Mouse (Mus musculus): ENCODE measurements around the gene Cd300a. TPM values are rescaled to one million over a fixed set of nuclear protein-coding genes. Genes with fewer than 3 reads are reported as not detected.
"Not testable (repeated sequence)": the region's sequence is repeated elsewhere in the genome, so short reads cannot be mapped to it uniquely, and the experiment has no call there.

Gene Cd300a
- total RNA-seq, 2 experiments from 2014 or later, result 0.50 to 0.66 TPM

- H3K27ac ChIP-seq, result peak overlapping the region; percentile 40; the same call in 1 of the 2 replicates
- H3K4me3 ChIP-seq, result no peak overlapping the region
- intact Hi-C loops (cut with DNase I), result no loop called here
- no peak for TF ChIP-seq CTCF (IDR thresholded peaks at IDR 0.05)
- DNase-seq, result no peak
These were observed 5.3 kb upstream of the Cd300a start for GRCm38 (mm10) chr11:114884380-114885100.

- intact Hi-C loops (cut with DNase I), result no loop called here
- no peak for TF ChIP-seq CTCF (IDR thresholded peaks at IDR 0.05)
- peak overlapping the region; percentile 46 for H3K4me3 ChIP-seq
- DNase-seq, result no peak
- peak overlapping the region; percentile 40 for H3K27ac ChIP-seq
These were observed 701 bp downstream of the Cd300a start for GRCm38 (mm10) chr11:114890542-114890941.

GRCm38 (mm10) chr11:114896085-114896484, 6.2 kb downstream of the Cd300a start:
- intact Hi-C loops (cut with DNase I), result no loop called here
- no peak overlapping the region for H3K4me3 ChIP-seq
- no peak for DNase-seq
- no peak overlapping the region for H3K27ac ChIP-seq
- no peak for TF ChIP-seq CTCF (IDR thresholded peaks at IDR 0.05)

- no peak for TF ChIP-seq CTCF (IDR thresholded peaks at IDR 0.05)
- H3K4me3 ChIP-seq, result no peak overlapping the region
- no peak for DNase-seq
- H3K27ac ChIP-seq, result peak overlapping the region; percentile 53
- intact Hi-C loops (cut with DNase I), result no loop called here
These were observed 8.2 kb downstream of the Cd300a start for GRCm38 (mm10) chr11:114898026-114898425.

- intact Hi-C loops (cut with DNase I), result no loop called here
- no peak for TF ChIP-seq CTCF (IDR thresholded peaks at IDR 0.05)
- no peak for DNase-seq
- H3K4me3 ChIP-seq, result no peak overlapping the region
- no peak overlapping the region for H3K27ac ChIP-seq
These were observed 13.4 kb downstream of the Cd300a start for GRCm38 (mm10) chr11:114903224-114903623.

- no peak for DNase-seq
- no peak for TF ChIP-seq CTCF (IDR thresholded peaks at IDR 0.05)
- intact Hi-C loops (cut with DNase I), result no loop called here
- Histone ChIP-seq H3K4me3 (no peak overlapping the region), H3K27ac (no peak overlapping the region)
These were observed 17.7 kb downstream of the Cd300a start for GRCm38 (mm10) chr11:114907567-114907966.

GRCm38 (mm10) chr11:114908086-114908485, 18.2 kb downstream of the Cd300a start:
- Histone ChIP-seq H3K4me3 (no peak overlapping the region), H3K27ac (no peak overlapping the region)
- intact Hi-C loops (cut with DNase I), result no loop called here
- no peak for DNase-seq
- no peak for TF ChIP-seq CTCF (IDR thresholded peaks at IDR 0.05)

GRCm38 (mm10) chr11:114909538-114909937, 19.7 kb downstream of the Cd300a start:
- H3K27ac ChIP-seq; intact Hi-C loops (cut with DNase I); H3K4me3 ChIP-seq; DNase-seq: not testable (repeated sequence)
- peak; percentile 45 for TF ChIP-seq CTCF (IDR thresholded peaks at IDR 0.05)

GRCm38 (mm10) chr11:114912847-114913246, 23.0 kb downstream of the Cd300a start:
- Histone ChIP-seq H3K4me3 (no peak overlapping the region), H3K27ac (no peak overlapping the region)
- peak; percentile 79 for TF ChIP-seq CTCF (IDR thresholded peaks at IDR 0.05)
- peak; percentile 79 for DNase-seq
- intact Hi-C loops (cut with DNase I), result loop anchor here (1.0 to 5.0 kb wide), 3 partner anchors 36 to 168 kb away; no protein-coding TSS in a partner anchor

- H3K27ac ChIP-seq, result no peak overlapping the region
These were observed 25.1 kb downstream of the Cd300a start for GRCm38 (mm10) chr11:114914978-114915377.

GRCm38 (mm10) chr11:114917120-114917519, 27.3 kb downstream of the Cd300a start:
- Histone ChIP-seq H3K4me3 (no peak overlapping the region), H3K27ac (no peak overlapping the region)
- no peak for TF ChIP-seq CTCF (IDR thresholded peaks at IDR 0.05)
- intact Hi-C loops (cut with DNase I), result no loop called here
- no peak for DNase-seq

More at GRCm38 (mm10) chr11:114914978-114915377, 25.1 kb downstream of the Cd300a start:
- H3K4me3 ChIP-seq, result no peak overlapping the region
- no peak for DNase-seq
- intact Hi-C loops (cut with DNase I), result loop anchor here (5.0 kb wide), 1 partner anchor 38 kb away; no protein-coding TSS in a partner anchor
- no peak for TF ChIP-seq CTCF (IDR thresholded peaks at IDR 0.05)

GRCm38 (mm10) chr11:114922439-114922838, 32.6 kb downstream of the Cd300a start:
- DNase-seq, result no peak
- Histone ChIP-seq H3K27ac (no peak overlapping the region), H3K4me3 (no peak overlapping the region)
- intact Hi-C loops (cut with DNase I), result no loop called here
- TF ChIP-seq CTCF (IDR thresholded peaks at IDR 0.05), result no peak

GRCm38 (mm10) chr11:114923961-114924360, 34.1 kb downstream of the Cd300a start:
- peak; percentile 50 for TF ChIP-seq CTCF (IDR thresholded peaks at IDR 0.05)
- DNase-seq, result no peak
- H3K27ac ChIP-seq, result no peak overlapping the region
- H3K4me3 ChIP-seq, result no peak overlapping the region
- intact Hi-C loops (cut with DNase I), result no loop called here

- Histone ChIP-seq H3K27ac (no peak overlapping the region), H3K4me3 (no peak overlapping the region)
- no peak for TF ChIP-seq CTCF (IDR thresholded peaks at IDR 0.05)
- intact Hi-C loops (cut with DNase I), result no loop called here
- no peak for DNase-seq
These were observed 39.7 kb downstream of the Cd300a start for GRCm38 (mm10) chr11:114929581-114929980.
